Comparison of ENCODE assay signal across 8 mouse cellular contexts in genomic region chr5:118781598-118781997, GRCm38 (mm10).
DNase-seq lines count a peak whose midpoint lies in the region.

No protein-coding gene starts in this region.

- DNase-seq in CD4-positive helper T cell, adult 2 months (ENCODE audit: low read depth, low spot score): peak; percentile 38
- DNase-seq in adrenal gland, adult (ENCODE audit: inconsistent age in 2 of 2, low spot score in 1 of 2): peak; percentile 75 to 90
- peak; percentile 76 for DNase-seq in embryo, embryonic 10 days (ENCODE audit: low spot score)
- peak; percentile 55 to 83 for DNase-seq in heart, adult 18-20 months
- peak; percentile 70 for DNase-seq in kidney, postnatal 14 days
- DNase-seq in lung, postnatal 10 days: peak; percentile 75
- DNase-seq in right cerebral cortex, postnatal 10 days (ENCODE audit: low spot score in 2 of 2): peak; percentile 61 to 74
- peak; percentile 63 to 82 for DNase-seq in urinary bladder, postnatal 4 days (ENCODE audit: low spot score in 2 of 2)

Comparison
In these comparisons a context has a peak if more than half of its experiments do, and no peak if none do; other contexts are left out.
1. Peak in every context shown above with its lines: DNase-seq.